Mouse (Mus musculus) c-Kit-positive CD71-positive TER-119-positive erythroid progenitor cells, embryonic 14.5 days (primary cell): ENCODE data around the gene Dnase2a.
A peak's percentile ranks its signal among the peaks of the same experiment; 100 is the strongest.

Experiments
- DNase-seq: peaks from one replicate; pipeline ENCODE4 v3.0.0-alpha.2; 2013; ENCODE audit warnings: low spot score

Gene Dnase2a

DNA sequence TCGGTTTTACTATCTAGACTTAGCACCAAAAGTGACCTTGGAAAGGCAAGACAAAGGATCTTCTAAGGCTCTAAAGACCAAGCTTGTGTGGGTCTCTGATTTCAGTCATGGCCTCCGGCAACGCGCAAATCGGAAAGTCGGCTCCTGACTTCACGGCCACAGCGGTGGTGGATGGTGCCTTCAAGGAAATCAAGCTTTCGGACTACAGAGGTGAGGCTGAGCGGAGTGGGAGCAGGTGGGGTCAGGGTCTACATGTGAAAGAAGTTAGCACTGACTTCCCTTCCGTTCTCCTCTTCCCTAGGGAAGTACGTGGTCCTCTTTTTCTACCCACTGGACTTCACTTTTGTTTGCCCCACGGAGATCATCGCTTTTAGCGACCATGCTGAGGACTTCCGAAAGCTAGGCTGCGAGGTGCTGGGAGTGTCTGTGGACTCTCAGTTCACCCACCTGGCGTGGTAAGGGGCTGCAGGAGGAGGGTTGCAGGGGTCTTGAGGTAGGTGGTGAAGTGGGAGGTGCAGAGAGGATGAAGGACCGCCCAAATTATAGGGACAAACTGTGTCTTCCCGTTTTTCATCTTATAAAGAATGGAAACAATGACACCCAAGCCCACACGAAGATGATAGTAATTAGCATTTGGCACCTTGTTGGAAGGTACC lies 61.9 kb downstream of the Dnase2a start:
- DNase-seq = no peak

DNA sequence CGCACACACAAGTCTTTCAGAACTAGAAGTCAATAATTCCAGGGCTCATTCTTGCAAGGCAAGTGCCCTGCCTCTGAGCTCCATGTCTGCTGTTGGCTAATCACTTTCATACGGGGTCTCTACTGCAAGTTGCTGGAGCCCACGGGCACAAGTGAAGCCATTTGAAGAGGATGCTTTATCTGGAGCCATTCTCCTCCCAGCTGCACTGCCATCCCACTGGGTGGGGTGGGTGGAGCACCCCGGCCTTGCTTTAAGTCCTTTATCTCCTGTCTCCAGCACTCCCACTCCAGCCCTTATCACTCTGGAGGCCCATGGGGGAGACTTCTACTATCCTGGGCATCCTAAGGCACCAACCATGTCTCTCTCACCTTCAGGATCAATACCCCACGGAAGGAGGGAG lies 62.6 kb downstream of the Dnase2a start:
- peak; percentile 95 for DNase-seq
